Mouse (Mus musculus) spleen, adult 2 months (tissue): Measurements from ENCODE around the gene Apba1.

Source experiments
- CTCF ChIP-seq: fragments of 200-500 bp; IDR thresholded peaks from 2 replicates; pipeline ENCODE4 v1.5.1; 2011; ENCODE audit warnings: mild to moderate bottlenecking, inconsistent platforms; ENCODE audit not compliant: insufficient read depth, insufficient read length, insufficient replicate concordance; ENCODE audit errors: extremely low read depth
- POLR2A ChIP-seq: fragments of 200-500 bp; IDR thresholded peaks from 2 replicates; pipeline ENCODE4 v1.6.1; 2011; ENCODE audit warnings: low read depth, low read length, inconsistent platforms

- TF ChIP-seq POLR2A, result no peak
- no peak; the same call in 1 of the 2 replicates for TF ChIP-seq CTCF
Observed at GRCm38 (mm10) chr19:23860151-23860820, 101.6 kb downstream of the Apba1 start.
